Mouse (Mus musculus): ENCODE data around the gene Myb.

The Myb gene

GRCm38 (mm10) chr10:21077151-21077719 is 83.5 kb downstream of the Myb start:
- no peak for DNase-seq (ENCODE audit: low read depth)

GRCm38 (mm10) chr10:21076731-21077130 is 84.1 kb downstream of the Myb start:
- no peak for DNase-seq (ENCODE audit: low read depth)

- no peak for DNase-seq (ENCODE audit: low read depth)
Observed at GRCm38 (mm10) chr10:21076137-21076536, 84.6 kb downstream of the Myb start.
